Mouse (Mus musculus) right cerebral cortex, postnatal 10 days (tissue): ENCODE measurements around the gene Cxcr4.
"Not testable (repeated sequence)": the region's sequence is repeated elsewhere in the genome, so short reads cannot be mapped to it uniquely, and the experiment has no call there.

Experiments used
- DNase-seq, 2 experiments: peaks; one replicate each; pipeline ENCODE4 v3.0.0; 2021; ENCODE audit warnings: low spot score in 2 of 2

The Cxcr4 gene

DNA sequence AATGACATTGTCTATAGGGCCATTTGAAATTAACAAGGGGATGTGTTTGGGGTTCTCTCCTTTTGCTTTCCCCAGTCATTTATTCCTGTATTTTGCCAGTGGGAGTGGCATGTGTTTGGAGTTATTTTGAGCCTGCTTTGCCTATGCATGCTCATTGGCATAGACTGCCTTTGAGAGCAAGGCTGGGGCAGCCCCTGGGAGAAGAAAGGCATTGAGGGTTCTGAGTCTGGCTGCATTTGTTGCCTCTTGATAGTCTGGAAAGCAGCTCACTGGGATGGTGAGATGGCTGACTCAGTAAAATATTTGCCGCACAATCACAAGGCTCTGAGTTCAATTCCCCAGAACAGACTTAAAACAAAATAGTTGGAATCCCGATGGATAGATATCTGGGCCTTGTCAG lies 8.5 kb upstream of the Cxcr4 start:
- DNase-seq = no peak

DNA sequence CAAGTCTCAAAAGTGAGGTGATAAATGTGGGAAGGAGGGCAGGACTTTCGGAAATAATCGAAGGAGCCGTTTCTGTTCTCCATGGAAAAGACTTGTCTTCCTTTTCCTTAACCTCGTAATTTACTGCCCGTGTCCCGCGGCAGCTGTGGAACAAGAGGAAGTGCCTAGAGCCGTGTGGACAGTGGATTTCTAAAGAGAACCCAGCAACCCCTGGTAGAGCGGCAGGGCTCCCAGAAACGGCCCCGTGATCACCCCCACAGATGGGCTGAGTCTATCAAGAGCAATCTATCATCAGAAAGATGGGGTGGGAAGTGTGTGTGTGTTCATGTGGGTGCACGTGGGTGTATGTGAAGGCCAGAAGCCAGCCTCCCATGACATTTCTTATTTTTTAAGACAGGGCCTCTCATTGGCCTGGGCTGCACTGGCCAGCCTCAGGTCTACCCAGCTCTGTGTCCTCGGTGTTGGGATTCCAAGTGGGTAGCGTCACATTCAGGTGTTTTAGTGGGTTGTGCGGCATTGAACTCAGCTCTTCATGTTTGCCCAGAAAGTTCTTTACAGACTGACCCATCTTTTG lies 5.2 kb upstream of the Cxcr4 start:
- DNase-seq = no peak

DNA sequence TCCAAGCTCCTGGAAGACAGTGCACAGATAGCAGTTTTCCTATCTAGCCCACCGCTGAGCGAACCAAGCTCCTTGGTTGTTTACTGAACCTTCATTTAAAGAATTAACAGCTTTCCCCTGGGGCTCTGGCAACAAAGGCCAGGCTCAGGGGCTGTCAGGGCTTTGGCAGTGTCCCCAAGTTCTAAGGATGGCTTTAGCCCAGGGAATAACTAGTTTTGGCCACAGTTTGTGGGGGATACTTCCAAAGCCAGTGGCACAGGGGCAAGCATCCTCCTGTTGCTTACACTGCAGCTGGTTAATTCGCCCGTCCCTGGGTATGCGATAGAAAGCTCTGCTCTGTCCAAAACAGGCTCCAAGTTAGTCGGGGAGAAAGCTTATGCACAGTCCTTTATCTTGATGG lies 3.4 kb upstream of the Cxcr4 start:
- peak in 1 of 2 experiments; percentile 31 for DNase-seq

DNA sequence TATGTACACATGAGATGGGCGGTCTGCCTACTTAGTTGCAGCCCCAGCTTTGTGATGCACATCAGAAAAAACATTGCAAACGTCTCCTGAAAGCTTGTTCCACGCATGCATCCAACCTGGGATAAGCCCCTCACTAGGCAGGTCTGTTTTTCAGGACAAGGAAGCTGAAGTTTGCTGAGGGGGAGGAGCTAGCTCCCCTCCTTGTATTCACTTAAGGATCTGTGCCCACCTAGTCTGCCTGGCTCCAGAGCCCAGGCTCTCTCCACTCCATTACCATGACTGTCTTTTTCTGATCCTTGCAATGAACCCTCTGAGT lies 3.0 kb upstream of the Cxcr4 start:
- DNase-seq = no peak

DNA sequence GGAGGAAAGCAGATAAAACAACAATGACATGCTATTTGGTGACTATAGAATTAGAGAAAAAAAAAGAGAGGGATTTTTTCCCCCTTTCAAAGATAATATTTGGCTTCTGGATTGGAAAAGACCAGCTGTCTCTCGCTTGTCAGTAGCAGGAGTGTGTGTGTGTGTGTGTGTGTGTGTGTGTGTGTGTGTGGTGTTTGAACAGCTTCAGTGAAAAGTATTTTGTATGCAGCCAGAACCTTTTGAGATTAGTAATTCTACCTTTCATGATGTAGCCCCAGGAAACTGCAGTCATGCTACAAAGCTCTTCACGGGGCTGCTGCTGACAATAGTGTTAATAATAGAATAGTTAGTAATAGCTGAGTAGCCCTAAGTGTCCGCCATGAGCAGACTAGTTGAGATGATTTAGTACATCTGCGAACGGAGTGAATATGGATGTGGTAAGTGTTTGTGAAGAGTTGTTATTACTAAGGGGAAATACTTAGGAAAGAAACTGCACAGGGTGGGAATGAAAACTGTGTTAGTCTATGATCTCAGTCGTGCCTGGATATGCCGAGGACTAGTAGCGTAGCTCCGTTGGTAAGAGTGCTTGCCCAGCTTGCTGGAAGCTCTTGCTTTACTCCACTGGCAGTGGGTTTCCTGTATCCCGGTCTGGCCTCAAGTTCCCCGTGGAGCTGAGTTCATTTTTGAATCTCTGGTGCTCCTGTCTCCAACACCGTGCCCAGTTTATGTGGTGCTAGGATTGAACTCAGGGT lies 2.4 kb upstream of the Cxcr4 start:
- DNase-seq = no peak

DNA sequence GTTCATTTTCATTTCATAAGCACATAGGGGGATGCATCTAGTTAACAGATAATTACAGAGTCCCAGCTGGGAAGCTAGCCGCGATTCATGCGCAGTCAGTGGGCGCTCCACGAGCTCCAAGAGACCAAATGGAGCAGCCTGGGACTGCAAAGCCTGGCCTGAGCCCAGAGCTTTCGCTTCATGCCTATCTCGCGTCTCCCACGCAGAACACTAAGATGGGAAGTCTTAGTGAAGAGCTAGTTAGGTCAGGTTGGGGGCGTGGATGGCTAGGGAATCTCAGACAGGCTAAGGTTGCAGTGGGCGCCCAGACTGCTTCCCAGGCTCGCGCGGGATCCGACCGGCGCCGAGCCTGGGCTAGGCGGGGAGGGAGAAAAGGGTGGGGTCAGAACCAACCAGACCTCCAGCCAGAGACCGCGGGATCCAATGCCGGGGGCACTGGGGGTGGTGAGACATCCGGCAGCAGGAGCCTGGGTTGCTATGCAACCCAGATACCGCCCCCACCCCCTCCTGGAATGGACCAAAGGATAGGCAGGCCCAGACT lies 938 bp upstream of the Cxcr4 start:
- peak; percentile 86 to 90 for DNase-seq

DNA sequence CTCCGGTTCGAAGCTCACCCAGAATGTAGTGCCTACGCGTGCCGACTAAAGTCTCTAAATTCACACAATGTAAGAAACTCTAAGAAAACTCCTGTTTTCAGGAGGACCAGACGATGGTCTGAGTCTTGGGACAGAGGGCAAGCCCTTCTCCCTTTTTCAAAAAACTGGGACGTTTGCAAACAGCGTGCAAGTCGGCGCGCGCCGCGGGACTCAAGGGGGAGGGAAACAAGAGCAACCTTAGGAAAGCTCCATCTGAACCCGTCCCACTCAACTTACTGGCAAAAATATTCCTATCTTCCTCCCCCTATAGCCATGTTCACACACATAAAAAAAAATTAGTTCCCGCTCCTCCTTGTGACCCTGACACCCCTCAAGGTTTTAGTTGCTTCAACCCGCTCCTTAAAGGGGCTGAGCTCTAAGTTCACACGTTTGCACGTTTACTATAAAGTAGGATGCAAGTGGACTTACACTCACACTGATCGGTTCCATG lies 327 bp downstream of the Cxcr4 start:
- DNase-seq = no peak

DNA sequence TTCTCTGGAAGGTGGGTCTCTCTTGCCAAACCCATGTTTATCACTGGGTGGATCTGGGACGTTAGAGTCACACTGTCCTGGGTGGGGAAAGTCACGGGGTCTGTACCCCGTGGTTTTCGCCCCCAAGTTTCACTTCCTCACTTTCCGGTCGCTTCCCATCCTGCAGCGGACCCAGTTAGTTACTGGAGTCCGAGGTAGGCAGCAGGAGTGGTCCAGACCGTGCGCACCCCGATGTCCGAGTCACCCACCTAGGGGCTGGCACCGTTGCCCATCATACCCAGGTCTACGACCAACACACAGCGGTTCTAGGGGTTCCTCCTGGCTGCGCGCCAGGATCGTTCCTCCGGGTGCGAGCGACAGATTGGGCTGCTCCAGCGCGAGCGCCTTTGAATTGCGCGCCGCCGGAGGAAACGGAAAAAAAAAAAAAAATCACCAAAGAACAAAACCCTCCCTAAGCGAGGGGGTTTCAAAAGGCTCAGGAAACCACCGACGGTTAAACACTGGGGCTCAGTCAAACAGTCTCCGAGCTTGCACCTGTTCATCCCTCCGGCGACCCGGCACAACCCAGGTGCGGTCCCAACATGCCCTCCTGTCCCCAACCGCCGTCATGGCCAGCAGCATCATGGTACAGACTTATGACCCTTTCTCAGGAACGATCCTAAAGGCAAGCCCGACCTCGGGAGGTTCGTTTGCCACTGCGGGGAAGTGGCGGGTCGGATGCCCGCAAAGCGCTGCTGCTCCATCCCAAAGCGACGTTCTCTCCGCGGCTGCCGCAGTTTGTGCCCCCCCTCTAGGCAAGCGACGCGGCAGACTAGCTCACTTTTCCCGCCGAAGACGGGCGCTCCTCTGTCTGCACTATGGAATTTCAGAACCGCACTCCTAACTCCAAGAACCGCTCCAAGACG lies 1.0 kb downstream of the Cxcr4 start:
- DNase-seq = peak; percentile 68 to 73

DNA sequence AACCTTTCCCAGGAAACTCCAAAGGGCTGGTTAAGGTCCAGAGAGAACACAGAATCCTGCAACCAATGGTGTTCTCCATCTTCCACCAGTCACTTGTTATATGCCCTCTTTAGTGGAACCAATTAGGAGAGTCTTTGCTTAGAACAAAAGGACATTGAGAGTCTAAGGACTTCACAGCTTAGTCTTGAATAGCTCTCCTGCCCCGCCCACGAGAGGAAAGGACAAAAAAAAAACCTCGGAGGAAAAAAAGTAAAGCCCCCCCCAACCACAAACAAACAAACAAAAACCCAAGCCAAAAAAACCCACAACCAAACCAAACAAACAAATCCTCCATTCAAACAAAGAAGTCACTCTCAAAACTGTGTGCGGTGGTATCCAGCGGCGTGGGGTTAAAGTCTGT lies 2.1 kb downstream of the Cxcr4 start:
- DNase-seq = no peak

DNA sequence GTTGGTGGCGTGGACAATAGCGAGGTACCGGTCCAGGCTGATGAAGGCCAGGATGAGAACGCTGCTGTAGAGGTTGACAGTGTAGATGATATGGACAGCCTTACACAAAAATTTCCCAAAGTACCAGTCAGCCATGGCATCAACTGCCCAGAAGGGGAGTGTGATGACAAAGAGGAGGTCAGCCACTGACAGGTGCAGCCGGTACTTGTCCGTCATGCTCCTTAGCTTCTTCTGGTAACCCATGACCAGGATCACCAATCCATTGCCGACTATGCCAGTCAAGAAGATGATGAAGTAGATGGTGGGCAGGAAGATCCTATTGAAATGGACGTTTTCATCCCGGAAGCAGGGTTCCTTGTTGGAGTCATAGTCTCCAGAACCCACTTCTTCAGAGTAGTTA lies 2.6 kb downstream of the Cxcr4 start:
- no peak for DNase-seq

DNA sequence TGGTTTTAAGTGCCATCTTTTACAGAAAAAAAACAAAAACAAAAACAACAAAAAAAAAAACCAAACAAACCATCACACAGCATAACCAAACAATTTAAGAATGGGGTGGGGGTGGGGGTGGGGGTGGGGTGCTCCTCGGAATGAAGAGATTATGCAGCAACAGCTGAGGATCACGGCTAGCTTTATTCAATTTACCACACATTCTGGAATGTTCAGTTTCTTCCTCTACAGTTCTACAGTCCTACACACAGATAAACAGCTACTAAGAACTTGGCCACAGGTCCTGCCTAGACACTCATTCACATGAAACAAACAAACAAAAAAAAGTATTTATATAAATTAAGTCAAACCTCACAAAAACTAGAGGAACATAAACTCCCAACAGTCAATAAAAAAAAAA lies 3.8 kb downstream of the Cxcr4 start:
- DNase-seq = no peak

DNA sequence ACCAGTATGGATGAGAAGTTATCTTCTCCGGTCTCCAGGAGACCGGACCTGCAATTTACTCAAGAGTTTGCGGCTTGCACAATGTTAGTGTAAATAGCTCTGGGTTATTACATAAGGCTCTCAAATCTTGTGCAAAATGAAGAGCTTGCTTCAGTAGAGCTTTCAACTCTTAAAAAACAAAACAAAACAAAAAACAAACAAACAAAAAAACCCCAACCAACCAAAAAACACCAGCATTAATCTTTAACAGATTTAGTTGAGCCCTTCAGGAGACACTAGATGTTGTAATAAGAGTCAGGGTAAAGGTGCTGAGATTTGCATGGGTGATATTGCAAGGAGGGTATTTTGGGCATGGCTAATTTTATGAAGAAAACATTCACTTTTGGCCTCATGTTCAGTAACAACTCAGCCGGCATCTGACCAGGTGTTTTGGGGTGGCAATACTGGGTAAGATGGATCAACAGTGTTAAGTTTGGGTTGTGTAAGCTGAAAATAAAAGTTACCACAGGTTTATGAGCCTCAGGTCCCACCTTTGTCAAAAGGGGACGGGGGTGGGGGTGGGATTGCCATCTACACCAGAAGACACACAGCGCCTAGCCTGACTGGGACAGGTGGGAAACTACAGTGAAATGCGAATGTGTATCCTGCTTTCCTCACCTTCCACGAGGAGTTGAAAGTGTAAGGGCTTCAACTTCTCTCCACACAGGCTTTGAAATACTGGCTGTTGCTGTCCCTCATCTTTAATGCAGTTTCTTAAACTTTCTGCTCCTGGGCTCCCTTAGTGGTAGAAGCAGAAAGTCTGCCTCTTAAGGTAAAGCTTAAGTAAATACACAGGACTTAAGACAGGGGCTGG lies 4.9 kb downstream of the Cxcr4 start:
- DNase-seq = no peak

DNA sequence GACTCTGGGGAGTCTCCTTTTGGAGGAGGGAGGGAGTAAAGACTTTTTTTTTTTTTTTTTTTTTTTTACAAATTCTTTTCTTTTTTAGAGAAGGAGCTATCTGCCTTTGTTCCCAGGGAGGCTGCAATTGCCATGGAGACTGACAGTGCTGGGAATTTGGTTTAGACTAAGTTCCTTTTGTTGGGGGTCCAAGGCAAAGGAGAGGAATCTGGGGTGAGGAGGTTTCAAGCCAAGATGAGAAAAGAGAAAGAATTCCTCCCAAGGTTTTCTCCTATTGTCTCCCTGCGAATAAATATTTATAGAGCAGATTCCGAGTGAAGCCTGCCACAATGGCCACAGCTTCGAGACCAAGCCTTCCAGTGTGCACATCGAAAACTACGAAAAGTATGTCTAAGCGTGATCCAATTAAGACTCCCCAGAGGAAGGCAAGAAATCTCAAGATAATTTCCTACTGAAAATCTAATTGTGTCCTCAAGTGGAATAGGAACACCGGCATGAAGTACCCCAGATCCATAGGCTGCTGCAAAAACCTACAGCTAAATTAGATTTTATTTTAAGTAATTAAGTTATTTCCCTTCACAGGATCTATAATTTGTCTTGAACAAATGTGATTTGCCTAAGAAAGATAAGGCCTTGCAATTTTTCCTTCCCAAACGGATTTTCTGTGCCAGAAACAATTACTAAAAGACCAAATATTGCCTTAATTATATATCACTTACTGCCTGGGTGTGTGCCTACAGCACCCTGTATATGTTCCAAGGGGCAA lies 5.7 kb downstream of the Cxcr4 start:
- no peak for DNase-seq

DNA sequence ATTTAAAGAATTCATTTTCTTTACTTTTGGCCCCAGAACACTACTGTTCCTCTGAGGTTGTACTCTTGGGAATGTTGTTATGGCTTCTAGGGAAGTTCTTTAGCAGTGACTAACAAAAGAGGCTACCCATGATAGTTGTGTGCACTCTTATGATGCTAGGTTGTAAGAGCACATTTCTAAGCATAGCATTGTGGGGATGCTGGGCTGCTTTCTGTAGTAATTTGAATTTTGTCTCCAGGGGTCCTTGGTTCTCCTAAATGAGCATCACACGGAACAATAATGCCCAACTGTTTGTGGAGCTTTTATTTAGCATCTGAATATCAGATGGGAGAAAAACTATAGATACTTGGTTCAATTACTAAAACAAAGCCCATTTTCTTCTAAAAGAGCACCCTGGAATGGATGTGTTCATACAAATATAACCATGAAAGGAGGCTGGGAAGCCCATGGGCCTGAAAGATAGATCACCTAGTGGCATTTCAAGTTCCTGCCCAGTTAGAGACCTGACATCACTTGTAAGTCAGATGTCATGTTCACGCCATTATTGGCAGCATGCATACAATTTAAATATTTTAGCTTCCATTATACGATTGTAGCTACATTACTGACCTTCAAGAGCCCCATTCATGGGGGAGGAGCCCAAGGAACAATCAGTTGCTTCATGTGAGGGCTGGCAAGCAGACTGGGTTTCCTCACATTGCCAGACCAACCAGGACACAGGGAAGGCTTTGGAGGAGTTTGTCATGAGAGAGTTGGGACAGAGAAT lies 6.5 kb downstream of the Cxcr4 start:
- DNase-seq = peak in 1 of 2 experiments; percentile 43

DNA sequence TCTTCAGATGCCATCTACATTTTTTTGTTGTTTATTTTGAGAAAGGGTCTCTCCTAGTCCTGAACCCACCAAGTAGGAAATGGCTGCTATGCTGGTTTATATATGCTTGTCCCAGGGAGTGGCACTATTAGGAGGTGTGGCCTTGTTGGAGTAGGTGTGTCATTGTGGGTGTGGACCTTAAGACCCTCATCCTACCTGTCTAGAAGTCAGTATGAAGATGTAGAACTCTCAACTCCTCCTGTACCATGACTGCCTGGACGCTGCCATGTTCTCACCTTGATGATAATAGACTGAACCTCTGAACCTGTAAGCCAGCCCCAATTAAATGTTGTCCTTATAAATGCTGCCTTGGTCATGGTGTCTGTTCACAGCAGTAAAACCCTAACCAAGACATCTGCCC lies 7.4 kb downstream of the Cxcr4 start:
- DNase-seq = not testable (repeated sequence)

DNA sequence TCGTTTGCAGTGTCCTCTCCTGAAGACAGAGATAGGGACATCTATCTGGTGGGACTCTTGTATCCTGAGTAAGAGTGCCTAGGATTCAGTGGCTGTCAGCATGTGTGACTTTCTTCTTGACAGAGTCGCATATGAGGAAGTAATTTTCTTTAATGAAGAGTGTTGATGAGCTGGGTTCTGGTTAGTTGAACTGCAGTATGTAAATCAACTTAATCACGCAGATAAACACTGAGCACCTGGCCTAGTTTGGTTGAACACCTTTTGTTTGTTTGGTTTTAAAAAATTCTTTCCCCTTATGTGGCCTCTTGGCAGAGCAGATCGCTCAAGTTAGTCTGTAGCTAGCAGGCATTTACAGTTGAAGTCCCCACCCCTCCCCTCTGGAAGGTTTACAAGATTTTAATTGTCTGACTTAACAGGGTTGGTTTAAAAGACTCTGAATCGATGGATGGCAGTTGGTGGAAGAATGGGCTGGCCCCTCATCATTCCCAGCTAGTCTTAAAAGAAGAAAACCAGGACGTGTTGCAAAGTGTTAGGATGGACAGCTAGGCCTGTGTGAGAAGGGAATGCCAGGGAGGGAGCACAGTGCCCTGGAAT lies 8.7 kb downstream of the Cxcr4 start:
- no peak for DNase-seq

DNA sequence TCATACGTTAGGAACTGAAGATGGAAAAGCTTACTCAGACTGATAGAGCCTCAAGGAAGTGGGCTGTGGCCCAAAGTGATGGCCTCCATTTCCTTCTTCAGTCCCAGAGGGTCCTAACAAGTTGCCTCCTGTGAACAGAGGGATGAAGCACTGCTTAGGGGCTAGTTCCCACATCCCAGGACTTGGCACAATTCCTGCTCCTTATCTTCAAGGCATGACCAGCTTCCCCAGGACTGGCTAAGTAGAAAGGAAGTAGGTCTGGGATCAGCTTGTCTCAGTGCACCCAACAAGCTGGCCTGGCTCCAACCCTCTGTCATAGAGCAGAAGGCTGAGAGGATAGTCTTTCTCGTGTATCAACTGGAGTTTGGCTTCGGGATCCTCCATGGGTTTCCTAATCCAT lies 11.8 kb downstream of the Cxcr4 start:
- no peak for DNase-seq

DNA sequence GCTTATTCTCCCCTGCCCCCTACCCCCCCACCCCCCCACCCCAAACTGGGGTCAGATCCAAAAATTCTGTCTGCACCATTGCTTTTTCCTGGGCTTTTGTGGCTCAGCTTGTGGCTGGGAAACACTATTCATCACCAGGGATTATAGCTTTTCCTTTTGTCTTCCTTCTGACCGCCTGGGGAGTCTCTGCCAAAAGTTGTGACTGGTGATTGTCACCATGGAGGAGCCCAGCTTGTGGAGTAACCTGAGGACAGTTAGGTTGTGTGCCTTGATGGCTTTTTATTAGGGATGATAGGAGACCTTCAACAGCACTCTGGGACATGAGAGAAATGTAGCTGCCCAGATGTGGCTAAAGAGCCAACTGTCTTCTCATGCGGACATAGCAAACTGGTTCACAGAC lies 13.6 kb downstream of the Cxcr4 start:
- no peak for DNase-seq

DNA sequence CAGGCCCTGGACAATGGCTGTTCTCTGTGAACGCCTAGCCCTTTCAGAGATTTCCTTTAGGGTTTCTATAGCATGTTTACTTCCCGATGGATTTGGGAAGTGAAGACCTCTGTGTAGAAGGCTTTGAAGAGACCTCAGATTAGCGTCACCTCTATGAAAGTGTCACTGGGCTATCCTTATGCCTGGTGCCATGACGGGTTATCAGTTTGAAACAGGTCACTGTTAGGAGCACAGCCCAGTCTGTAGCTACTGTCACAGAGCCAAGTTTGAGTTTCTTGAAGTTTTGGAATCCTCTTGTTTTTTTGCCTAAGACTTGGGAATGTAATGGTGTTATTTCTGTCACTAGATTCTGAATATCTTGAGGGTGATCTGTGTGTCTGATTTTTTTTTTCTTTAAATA lies 17.0 kb downstream of the Cxcr4 start:
- DNase-seq = no peak

DNA sequence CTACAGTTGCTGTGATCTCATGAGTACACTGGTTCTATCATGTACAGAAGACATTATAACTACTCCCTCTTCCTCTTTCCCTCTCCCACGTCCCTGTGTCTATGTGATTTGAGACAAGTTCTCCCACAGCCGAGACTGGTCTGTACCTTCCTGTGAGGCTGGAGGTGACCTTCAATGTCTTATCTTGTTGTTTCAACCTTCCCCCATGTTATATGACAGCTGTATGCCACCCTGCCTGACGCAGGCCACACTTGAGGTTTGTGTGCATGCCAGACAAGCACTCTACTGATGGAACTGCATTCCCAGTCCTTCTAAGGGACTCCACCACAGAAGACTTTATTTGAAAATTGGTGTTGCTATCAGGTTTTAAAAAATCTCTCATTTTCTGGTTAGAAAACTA lies 21.1 kb downstream of the Cxcr4 start:
- DNase-seq = no peak
